Mouse (Mus musculus): Measurements from ENCODE around the gene Neurl2. TPM values are rescaled to one million over a fixed set of nuclear protein-coding genes. Genes with fewer than 3 reads are reported as not detected.
"Not testable (repeated sequence)": the region's sequence is repeated elsewhere in the genome, so short reads cannot be mapped to it uniquely, and the experiment has no call there.

The Neurl2 gene
- 6.3 and 6.6 TPM in 2 replicates for polyA plus RNA-seq (2014; fragmentation: Nextera tagmentation; extraction: Ambion mirVana)

DNA sequence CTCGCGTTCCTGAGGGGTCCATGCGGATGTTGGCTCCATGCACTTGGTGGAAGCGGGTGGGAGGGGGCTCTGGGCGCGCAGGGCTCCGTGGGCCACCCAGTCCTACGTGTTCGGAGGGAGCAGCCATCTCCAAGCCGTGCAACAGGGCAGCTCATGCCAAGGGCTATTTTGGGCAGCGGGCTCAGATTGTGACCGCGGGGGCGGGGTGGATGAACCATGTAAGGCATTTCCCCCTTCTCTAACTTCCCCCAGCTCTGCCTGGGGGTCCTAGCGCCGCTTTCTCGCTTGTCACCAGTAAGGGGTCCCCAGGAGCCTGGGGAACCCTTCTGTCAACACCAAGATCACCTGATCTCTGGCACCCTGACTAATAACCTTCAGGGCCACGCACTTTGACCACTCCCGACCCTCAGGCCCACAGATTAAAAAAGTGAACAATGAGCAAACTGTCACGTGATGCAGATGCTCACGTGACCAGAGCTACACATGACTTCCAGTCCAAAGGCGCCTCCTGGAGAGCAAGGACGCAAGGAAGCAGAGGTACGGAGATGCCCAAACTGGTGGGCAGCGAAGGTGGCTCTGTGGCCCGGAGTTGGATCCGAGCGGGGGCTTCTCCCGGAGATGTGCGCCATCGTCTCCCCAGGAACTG lies at the start of gene Neurl2:
TSS of gene Neurl2 (minus strand) at position 143 of the 646 bp plus-strand sequence.
- H3K9ac ChIP-seq, result peak within 1 kb of the TSS; percentile 72
- peak within 1 kb of the TSS; percentile 98 for H3K4me2 ChIP-seq
- 0 out of 2 replicates have a peak, but pooled peaks cover 2% of the 10 kb centered on the region for H3K4me1 ChIP-seq (ENCODE audit: insufficient read depth)
- peak within 1 kb of the TSS; percentile 95 for H3K27ac ChIP-seq (ENCODE audit: low read depth)
- no peaks in the 10 kb centered on the region for H3K27me3 ChIP-seq (ENCODE audit: insufficient read depth, low read length)
- no peak for TF ChIP-seq CTCF (IDR thresholded peaks at IDR 0.05; ENCODE audit: low read depth)
- H3K4me3 ChIP-seq (ENCODE audit: low read depth, low read length), result peak within 1 kb of the TSS; percentile 73
- ATAC-seq (ENCODE audit: insufficient read depth) (peak; percentile 81), DNase-seq (peak; percentile 99)
- H3K9me3 ChIP-seq (ENCODE audit: low read depth, low read length), result no peaks in the 10 kb centered on the region
- peaks cover 35% of the 10 kb centered on the region for H3K36me3 ChIP-seq (ENCODE audit: insufficient read depth)
- WGBS, result 0% methylated on average over 31 of the region's 31 CpGs

DNA sequence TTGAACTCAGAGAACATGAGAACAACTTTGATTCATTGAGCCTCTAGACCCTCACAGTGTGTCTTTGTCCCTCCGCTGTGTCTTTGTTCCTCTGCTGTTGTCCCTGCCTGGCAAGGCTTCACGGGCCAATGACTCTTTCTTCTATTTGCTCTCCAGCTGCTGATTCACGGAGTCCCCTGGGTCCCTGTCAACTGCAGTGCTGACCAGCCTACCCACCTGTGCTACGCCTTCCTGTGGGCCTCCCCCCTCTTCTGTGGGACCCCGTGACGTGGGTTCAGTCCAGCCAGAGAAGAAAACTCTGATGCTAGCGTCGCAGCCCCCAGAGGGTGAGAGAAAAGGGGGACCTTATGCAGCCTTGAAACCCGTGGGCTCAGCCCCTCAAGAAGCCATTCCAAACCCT lies 49.4 kb upstream of the Neurl2 start:
- H3K9me3 ChIP-seq (ENCODE audit: low read depth, low read length), result no peaks in the 10 kb centered on the region
- no peak overlapping the region for H3K4me2 ChIP-seq
- no peak for ATAC-seq (ENCODE audit: insufficient read depth)
- no peak for TF ChIP-seq CTCF (IDR thresholded peaks at IDR 0.05; ENCODE audit: low read depth)
- no peak for DNase-seq
- H3K36me3 ChIP-seq (ENCODE audit: insufficient read depth), result peaks cover 49% of the 10 kb centered on the region
- no peak overlapping the region for H3K9ac ChIP-seq
- WGBS, result 75% methylated on average over 9 of the region's 9 CpGs
- no peak overlapping the region for H3K4me3 ChIP-seq (ENCODE audit: low read depth, low read length)
- H3K27ac ChIP-seq (ENCODE audit: low read depth), result no peak overlapping the region
- H3K27me3 ChIP-seq (ENCODE audit: insufficient read depth, low read length), result no peaks in the 10 kb centered on the region
- H3K4me1 ChIP-seq (ENCODE audit: insufficient read depth), result peaks cover 9% of the 10 kb centered on the region

DNA sequence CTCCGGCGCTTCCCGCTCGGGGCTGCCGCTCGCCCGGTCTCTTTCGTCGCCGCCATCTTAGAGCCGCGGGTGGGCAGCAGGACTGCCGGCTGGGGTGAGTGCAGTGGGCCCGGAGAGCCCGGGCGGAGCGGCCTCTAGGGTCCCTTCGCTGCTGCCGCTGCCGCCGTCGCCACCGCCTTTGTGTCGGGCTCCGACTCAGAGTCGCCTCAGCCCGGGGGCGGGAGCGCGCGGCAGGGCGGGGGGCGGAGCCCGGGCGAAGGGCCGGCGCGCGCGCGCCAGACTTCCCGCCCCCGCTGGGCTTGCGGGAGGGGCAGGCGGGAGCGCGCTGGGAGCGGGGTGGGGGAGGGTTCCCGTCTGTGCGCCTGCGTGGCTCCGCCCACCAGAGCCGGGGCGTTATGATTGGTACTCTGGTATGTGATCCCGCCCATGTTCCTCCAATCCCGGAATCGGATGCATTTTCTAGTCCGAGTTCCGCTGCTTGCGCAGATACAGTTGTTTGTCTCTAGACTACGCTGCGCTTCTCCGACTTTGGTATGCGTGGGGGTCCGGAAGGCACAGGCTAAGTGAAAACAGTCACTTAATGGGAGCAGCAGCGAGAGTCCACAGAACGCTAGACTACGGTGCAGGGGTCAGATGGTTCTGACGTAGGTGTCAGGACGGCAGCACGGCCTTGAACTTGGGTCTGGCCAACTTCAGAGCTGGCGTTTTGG lies 46.5 kb upstream of the Neurl2 start:
- ATAC-seq (ENCODE audit: insufficient read depth), result peak; percentile 85
- H3K36me3 ChIP-seq (ENCODE audit: insufficient read depth), result peaks cover 29% of the 10 kb centered on the region
- H3K9me3 ChIP-seq (ENCODE audit: low read depth, low read length), result no peaks in the 10 kb centered on the region
- no peak for TF ChIP-seq CTCF (IDR thresholded peaks at IDR 0.05; ENCODE audit: low read depth)
- under 1% methylated on average over 56 of the region's 72 CpGs for WGBS
- H3K9ac ChIP-seq, result peak overlapping the region; percentile 100
- H3K4me2 ChIP-seq, result peak overlapping the region; percentile 90
- H3K27ac ChIP-seq (ENCODE audit: low read depth), result peak overlapping the region; percentile 100
- peak; percentile 98 for DNase-seq
- H3K4me1 ChIP-seq (ENCODE audit: insufficient read depth), result peaks cover 9% of the 10 kb centered on the region
- H3K27me3 ChIP-seq (ENCODE audit: insufficient read depth, low read length), result no peaks in the 10 kb centered on the region
- peak overlapping the region; percentile 94 for H3K4me3 ChIP-seq (ENCODE audit: low read depth, low read length)

DNA sequence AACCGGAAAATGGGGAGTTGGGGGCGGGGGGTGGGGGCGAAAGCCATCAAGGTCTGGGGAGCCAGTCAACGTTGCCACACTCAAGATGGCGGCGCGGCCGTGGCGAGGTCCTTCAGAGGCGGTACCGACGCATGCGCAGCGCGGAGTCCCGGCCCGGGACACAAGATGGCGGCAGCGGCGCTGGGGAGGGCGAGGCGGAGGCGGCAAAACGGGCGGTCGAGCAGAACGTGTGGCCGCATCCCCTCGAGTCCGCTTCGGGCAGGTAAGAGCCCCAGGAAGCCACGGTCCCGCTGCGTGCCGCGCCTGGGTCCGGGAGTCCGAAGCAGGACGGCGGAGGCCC lies 45.9 kb upstream of the Neurl2 start, which contains the start of gene Pcif1:
TSS of gene Pcif1 (plus strand) at position 77 of the 340 bp plus-strand sequence.
- Histone ChIP-seq H3K9ac (peak within 1 kb of the TSS; percentile 100), H3K27ac (ENCODE audit: low read depth) (peak within 1 kb of the TSS; percentile 100), H3K4me3 (ENCODE audit: low read depth, low read length) (peak within 1 kb of the TSS; percentile 94), H3K27me3 (ENCODE audit: insufficient read depth, low read length) (no peaks in the 10 kb centered on the region), H3K4me1 (ENCODE audit: insufficient read depth) (peaks cover 9% of the 10 kb centered on the region), H3K9me3 (ENCODE audit: low read depth, low read length) (no peaks in the 10 kb centered on the region), H3K36me3 (ENCODE audit: insufficient read depth) (peaks cover 26% of the 10 kb centered on the region), H3K4me2 (peak within 1 kb of the TSS; percentile 90)
- WGBS, result under 1% methylated on average over 40 of the region's 40 CpGs
- no peak for TF ChIP-seq CTCF (IDR thresholded peaks at IDR 0.05; ENCODE audit: low read depth)
- ATAC-seq (ENCODE audit: insufficient read depth), result peak; percentile 82
- peak; percentile 95 for DNase-seq

DNA sequence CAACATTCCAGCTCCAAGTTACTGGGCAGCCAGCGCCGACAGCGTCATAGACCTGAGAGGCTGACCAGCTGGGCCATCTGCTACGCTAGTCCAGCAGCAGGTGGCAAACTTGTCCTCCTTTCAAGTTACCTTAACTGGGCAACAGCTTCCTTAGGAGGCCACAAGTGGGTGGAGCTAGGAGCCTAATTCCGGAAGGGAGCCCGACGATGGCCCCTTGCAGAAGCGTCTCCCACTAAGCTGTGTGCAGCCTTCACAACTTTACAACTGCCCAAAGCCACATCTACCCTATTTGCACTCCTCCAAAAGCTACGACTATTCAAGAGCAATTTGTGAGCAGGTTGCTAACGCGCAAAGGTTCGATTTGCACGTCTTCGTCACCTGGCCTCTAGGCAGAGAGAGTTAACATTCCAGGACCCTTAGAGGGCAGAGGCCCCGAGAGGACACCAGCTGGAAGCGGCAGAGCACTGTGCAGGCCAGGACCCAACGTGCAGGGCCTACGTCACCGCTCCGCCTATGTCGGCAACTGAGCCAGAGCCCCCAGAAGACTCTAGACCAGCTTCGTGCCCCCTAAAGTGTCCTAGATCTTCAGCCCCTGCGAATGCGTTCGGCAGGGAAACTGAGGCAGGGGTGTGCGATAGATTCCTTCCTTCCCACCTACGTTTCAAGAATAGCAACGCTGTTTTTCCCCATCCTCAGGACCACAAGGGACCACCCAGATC lies 45.4 kb upstream of the Neurl2 start:
- Histone ChIP-seq H3K9me3 (ENCODE audit: low read depth, low read length) (no peaks in the 10 kb centered on the region), H3K4me2 (peak overlapping the region; percentile 90), H3K36me3 (ENCODE audit: insufficient read depth) (peaks cover 20% of the 10 kb centered on the region), H3K4me3 (ENCODE audit: low read depth, low read length) (peak overlapping the region; percentile 94), H3K27me3 (ENCODE audit: insufficient read depth, low read length) (no peaks in the 10 kb centered on the region), H3K4me1 (ENCODE audit: insufficient read depth) (peaks cover 9% of the 10 kb centered on the region), H3K27ac (ENCODE audit: low read depth) (peak overlapping the region; percentile 100), H3K9ac (peak overlapping the region; percentile 100)
- peak; percentile 13; the same call in 1 of the 2 replicates for TF ChIP-seq CTCF (IDR thresholded peaks at IDR 0.05; ENCODE audit: low read depth)
- peak; percentile 73 for DNase-seq
- 2% methylated on average over 28 of the region's 28 CpGs for WGBS
- ATAC-seq (ENCODE audit: insufficient read depth), result peak; percentile 56

DNA sequence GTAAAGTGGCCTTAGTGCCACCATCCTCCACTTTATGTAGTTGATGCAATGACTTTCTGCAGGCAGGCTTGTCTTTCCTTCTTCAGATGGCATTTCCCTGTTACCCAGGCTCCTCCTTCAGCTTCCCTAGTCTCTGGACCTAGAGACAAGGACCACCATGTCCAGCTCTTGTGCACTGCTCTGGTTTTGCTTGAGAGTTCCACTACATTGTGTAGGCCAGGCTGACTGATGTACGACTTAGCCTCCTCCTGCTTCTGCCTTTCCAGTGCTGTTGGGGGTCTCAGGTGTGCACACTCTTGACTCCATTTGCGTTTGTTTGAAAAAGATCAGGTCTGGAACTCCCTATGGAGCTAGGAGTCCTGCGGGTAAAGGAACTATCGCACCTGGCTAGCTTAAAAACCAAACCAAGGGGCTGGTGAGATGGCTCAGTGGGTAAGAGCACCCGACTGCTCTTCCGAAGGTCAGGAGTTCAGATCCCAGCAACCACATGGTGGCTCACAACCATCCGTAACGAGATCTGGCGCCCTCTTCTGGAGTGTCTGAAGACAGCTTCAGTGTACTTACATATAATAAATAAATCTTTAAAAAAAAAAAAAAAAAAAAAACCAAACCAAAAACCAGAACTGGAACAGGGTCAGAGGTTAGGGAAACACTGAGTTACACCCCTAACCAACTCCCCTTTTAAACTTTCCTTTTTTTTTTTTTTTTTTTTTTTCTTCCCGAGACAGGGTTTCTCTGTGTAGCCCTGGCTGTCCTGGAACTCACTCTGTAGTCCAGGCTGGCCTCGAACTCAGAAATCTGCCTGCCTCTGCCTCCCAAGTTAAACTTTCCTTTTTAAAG lies 44.3 kb upstream of the Neurl2 start:
- not testable (repeated sequence) for H3K36me3 ChIP-seq (ENCODE audit: insufficient read depth); H3K9me3 ChIP-seq (ENCODE audit: low read depth, low read length); DNase-seq; ATAC-seq (ENCODE audit: insufficient read depth); H3K9ac ChIP-seq; H3K4me1 ChIP-seq (ENCODE audit: insufficient read depth); H3K27me3 ChIP-seq (ENCODE audit: insufficient read depth, low read length)
- Histone ChIP-seq H3K27ac (ENCODE audit: low read depth) (peak overlapping the region; percentile 20; the same call in 1 of the 2 replicates), H3K4me3 (ENCODE audit: low read depth, low read length) (peak overlapping the region; percentile 94), H3K4me2 (peak overlapping the region; percentile 90)
- WGBS, result 67% methylated on average over 11 of the region's 11 CpGs
